Mouse (Mus musculus) macrophage (primary cell): Measurements from ENCODE around the gene Ntng1. TPM values are rescaled to one million over a fixed set of nuclear protein-coding genes. Genes with fewer than 3 reads are reported as not detected.

Source experiments
- H3K27ac ChIP-seq: fragments of 350-480 bp; formaldehyde crosslinking; 2 replicates; pipeline ENCODE4 v1.9.0; 2021
- H3K36me3 ChIP-seq: fragments of 350-480 bp; formaldehyde crosslinking; 2 replicates; pipeline ENCODE4 v1.9.0; 2021; ENCODE audit errors: inconsistent target
- H3K4me3 ChIP-seq: fragments of 350-480 bp; formaldehyde crosslinking; 2 replicates; pipeline ENCODE4 v1.9.0; 2021; ENCODE audit errors: inconsistent target
- H3K79me2 ChIP-seq: fragments of 350-480 bp; formaldehyde crosslinking; 2 replicates; pipeline ENCODE4 v1.9.0; 2021; ENCODE audit errors: inconsistent target
- WGBS: methylation state at CpG from one replicate; pipeline ENCODE4 v1.1.7; 2026; ENCODE audit warnings: inconsistent platforms; ENCODE audit not compliant: missing documents; 5-methylcytosine and 5-hydroxymethylcytosine counted together
- polyA plus RNA-seq: library from polyadenylated mRNA; stranded (reverse); fragments of 250-400 nt; gene quantifications from 3 replicates; pipeline ENCODE4 v1.2.4, GENCODE M21; 2018; ENCODE audit warnings: inconsistent platforms

Gene Ntng1
- polyA plus RNA-seq, 1 experiment from 2014 or later: not detected

- no peaks in the 10 kb centered on the region for H3K79me2 ChIP-seq
- no peak overlapping the region for H3K4me3 ChIP-seq
- H3K36me3 ChIP-seq: no peaks in the 10 kb centered on the region
- H3K27ac ChIP-seq: no peak overlapping the region
- 84% methylated on average over 2 of the region's 2 CpGs for WGBS
Measured at GRCm38 (mm10) chr3:110094407-110094806, 49.4 kb downstream of the Ntng1 start.

DNA sequence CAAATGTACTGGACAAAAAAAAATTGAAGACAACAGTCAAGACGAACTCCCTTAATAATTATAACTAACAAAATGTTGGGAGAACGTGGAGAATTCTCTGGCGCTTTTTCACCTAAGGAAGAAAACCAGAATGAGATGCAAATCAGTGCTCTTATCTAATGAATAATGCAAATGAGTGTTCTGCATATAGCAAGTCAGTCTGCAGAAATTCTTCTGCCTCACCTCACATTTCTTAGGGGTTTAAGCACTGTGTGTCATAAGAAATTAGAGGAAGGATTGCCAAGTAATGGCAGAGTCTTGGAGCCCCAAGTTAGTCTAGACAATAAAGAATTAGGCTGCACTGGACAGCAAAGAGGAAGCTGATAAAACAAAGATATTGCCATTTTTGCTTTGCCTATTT is 49.8 kb downstream of the Ntng1 start:
- H3K4me3 ChIP-seq: no peak overlapping the region
- H3K27ac ChIP-seq: no peak overlapping the region
- no peaks in the 10 kb centered on the region for H3K79me2 ChIP-seq
- no peaks in the 10 kb centered on the region for H3K36me3 ChIP-seq
- 81% methylated on average over 3 of the region's 3 CpGs for WGBS

- H3K27ac ChIP-seq: no peak overlapping the region
- 93% methylated on average over 3 of the region's 3 CpGs for WGBS
Measured at GRCm38 (mm10) chr3:110092521-110092920, 51.3 kb downstream of the Ntng1 start.

DNA sequence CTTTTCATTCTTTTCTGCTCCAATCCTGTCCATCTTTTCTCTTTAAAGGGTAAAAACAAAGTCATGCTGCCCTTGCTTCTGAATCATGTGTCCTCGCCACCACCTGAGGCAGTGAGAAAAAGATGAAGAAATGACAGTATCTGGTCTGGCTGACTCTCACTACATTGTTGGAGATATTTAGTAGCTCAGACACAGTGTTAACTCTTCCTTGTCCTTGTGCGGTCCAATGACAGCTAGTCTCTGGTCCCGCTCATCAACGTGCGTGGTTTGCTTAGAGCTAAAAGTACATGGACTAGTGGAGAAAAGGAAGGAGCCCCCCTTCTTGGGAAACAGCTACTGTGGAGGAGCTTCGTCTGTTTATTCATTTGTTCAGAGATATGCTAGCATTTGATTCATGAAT is 56.6 kb downstream of the Ntng1 start:
- 89% methylated on average over 6 of the region's 6 CpGs for WGBS
- Histone ChIP-seq H3K27ac (no peak overlapping the region), H3K79me2 (no peaks in the 10 kb centered on the region), H3K36me3 (no peaks in the 10 kb centered on the region), H3K4me3 (no peak overlapping the region)

More at GRCm38 (mm10) chr3:110092521-110092920, 51.3 kb downstream of the Ntng1 start:
- no peaks in the 10 kb centered on the region for H3K36me3 ChIP-seq
- H3K79me2 ChIP-seq: no peaks in the 10 kb centered on the region
- H3K4me3 ChIP-seq: no peak overlapping the region

- Histone ChIP-seq H3K4me3 (no peak overlapping the region), H3K36me3 (no peaks in the 10 kb centered on the region), H3K27ac (no peak overlapping the region), H3K79me2 (no peaks in the 10 kb centered on the region)
- 66% methylated on average over 2 of the region's 2 CpGs for WGBS
Measured at GRCm38 (mm10) chr3:110085336-110085735, 58.5 kb downstream of the Ntng1 start.

GRCm38 (mm10) chr3:110064709-110065256 is 79.0 kb downstream of the Ntng1 start:
- H3K27ac ChIP-seq: no peak overlapping the region
- no peaks in the 10 kb centered on the region for H3K79me2 ChIP-seq
- no peak overlapping the region for H3K4me3 ChIP-seq
- no peaks in the 10 kb centered on the region for H3K36me3 ChIP-seq
- WGBS: 81% methylated on average over 6 of the region's 6 CpGs

DNA sequence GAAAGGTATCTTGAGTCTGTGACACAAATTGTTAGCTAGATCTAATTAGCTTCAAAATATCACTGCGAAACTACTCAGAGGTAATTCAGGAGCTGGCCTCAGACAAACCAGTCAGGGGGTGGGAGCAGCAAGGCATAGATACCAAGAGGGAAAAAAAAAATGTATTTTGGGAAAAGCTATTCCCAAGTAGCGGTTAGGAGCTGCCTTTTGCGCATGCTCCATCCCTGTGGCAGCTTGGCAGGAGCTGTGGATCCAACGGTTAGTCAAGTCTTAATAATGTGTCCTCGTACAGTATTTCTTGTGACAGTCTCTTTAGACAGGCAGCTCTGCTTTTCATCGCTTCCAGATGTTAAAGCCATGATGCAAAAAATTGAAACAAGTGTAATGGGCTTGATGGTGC is 87.9 kb downstream of the Ntng1 start:
- WGBS: 95% methylated on average over 6 of the region's 6 CpGs
- Histone ChIP-seq H3K27ac (no peak overlapping the region), H3K79me2 (no peaks in the 10 kb centered on the region), H3K4me3 (no peak overlapping the region), H3K36me3 (no peaks in the 10 kb centered on the region)

GRCm38 (mm10) chr3:110055433-110055832 is 88.4 kb downstream of the Ntng1 start:
- 84% methylated on average over 6 of the region's 6 CpGs for WGBS
- no peak overlapping the region for H3K4me3 ChIP-seq
- H3K36me3 ChIP-seq: no peaks in the 10 kb centered on the region
- H3K79me2 ChIP-seq: no peaks in the 10 kb centered on the region
- H3K27ac ChIP-seq: no peak overlapping the region

GRCm38 (mm10) chr3:110054125-110054524 is 89.7 kb downstream of the Ntng1 start:
- Histone ChIP-seq H3K79me2 (no peaks in the 10 kb centered on the region), H3K27ac (no peak overlapping the region), H3K36me3 (no peaks in the 10 kb centered on the region), H3K4me3 (no peak overlapping the region)
- 63% methylated on average over 2 of the region's 2 CpGs for WGBS

DNA sequence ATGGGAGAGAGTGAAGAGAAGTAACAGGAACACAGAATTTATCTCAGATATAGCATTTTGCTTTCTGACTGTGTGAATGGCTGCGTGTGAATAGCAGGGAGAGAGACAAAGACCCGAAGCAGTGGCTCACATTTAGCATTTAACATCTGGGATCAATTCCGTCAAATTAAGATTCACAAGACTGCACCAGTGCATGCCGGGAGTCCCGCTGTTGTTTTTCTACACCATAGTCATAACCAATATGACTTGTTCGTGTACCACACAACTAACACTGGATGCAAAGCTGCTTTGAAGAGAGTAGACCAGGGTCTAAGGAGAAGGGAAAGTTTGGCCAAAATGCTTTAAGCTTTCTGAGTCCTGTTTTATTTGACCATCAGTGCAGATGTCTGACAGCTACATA is 95.7 kb downstream of the Ntng1 start:
- Histone ChIP-seq H3K79me2 (no peaks in the 10 kb centered on the region), H3K27ac (no peak overlapping the region), H3K4me3 (no peak overlapping the region), H3K36me3 (no peaks in the 10 kb centered on the region)
- 88% methylated on average over 6 of the region's 6 CpGs for WGBS

DNA sequence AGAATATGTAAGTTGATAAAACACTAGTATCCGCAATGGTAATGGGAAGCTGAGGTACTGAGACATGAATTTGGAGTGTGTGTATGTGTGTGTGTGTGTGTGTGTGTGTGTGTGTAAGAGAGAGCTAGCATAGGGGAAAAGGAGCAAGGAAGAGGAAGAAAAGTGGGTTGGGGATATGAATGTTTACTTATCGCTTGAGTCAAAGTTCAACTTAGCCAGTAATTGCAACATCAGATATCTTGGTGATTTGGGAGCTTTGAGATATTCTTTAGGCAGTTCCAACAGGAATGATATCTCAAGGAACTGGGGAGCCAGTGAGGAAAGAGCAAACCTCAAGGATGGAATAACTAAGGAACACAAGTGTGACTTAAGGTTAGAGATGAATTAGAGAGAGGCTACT is 97.1 kb downstream of the Ntng1 start:
- no peaks in the 10 kb centered on the region for H3K36me3 ChIP-seq
- H3K4me3 ChIP-seq: no peak overlapping the region
- no peaks in the 10 kb centered on the region for H3K79me2 ChIP-seq
- no peak overlapping the region for H3K27ac ChIP-seq
- 94% methylated on average over 2 of the region's 2 CpGs for WGBS

DNA sequence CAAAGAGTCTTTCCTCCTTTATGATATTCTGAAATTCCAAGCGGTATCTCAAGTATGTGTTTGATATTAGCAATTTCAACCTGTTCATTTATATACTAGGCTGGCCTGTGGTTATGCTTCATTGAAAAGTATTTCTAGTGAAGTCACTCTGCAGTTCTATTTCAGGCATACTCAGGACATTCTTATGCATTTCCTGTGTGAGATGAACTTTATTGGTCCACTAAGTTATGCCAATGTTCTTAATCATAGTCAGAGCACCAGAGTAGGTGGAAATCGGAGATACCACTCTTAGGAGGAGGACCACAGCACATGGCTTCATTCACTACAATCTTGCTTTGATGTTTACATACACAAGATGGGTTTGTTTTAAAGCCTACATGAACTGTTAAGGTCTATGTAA is 99.6 kb downstream of the Ntng1 start:
- Histone ChIP-seq H3K27ac (no peak overlapping the region), H3K4me3 (no peak overlapping the region), H3K79me2 (no peaks in the 10 kb centered on the region), H3K36me3 (no peaks in the 10 kb centered on the region)
- 97% methylated on average over 2 of the region's 2 CpGs for WGBS

- H3K4me3 ChIP-seq: no peak overlapping the region
- H3K36me3 ChIP-seq: no peaks in the 10 kb centered on the region
- no peak overlapping the region for H3K27ac ChIP-seq
- no peaks in the 10 kb centered on the region for H3K79me2 ChIP-seq
- WGBS: 100% methylated on average over 1 of the region's 1 CpGs
Measured at GRCm38 (mm10) chr3:110043641-110044187, 100.1 kb downstream of the Ntng1 start.

GRCm38 (mm10) chr3:110022783-110023599 is 120.8 kb downstream of the Ntng1 start:
- H3K36me3 ChIP-seq: no peaks in the 10 kb centered on the region
- H3K27ac ChIP-seq: no peak overlapping the region
- WGBS: 69% methylated on average over 18 of the region's 18 CpGs
- H3K4me3 ChIP-seq: no peak overlapping the region
- H3K79me2 ChIP-seq: no peaks in the 10 kb centered on the region

GRCm38 (mm10) chr3:110010870-110011626 is 132.8 kb downstream of the Ntng1 start:
- Histone ChIP-seq H3K27ac (no peak overlapping the region), H3K36me3 (no peaks in the 10 kb centered on the region), H3K79me2 (no peaks in the 10 kb centered on the region), H3K4me3 (no peak overlapping the region)
- 83% methylated on average over 12 of the region's 14 CpGs for WGBS
